Mouse (Mus musculus) MEL (cell line): ENCODE results near the gene Faf1. TPM values are rescaled to one million over a fixed set of nuclear protein-coding genes. Genes with fewer than 3 reads are reported as not detected.

ENCODE experiments used
- DNase-seq: peaks from one replicate; pipeline ENCODE4 v3.0.0; 2011; ENCODE audit warnings: low read depth, low spot score
- H3K27ac ChIP-seq: 2 replicates; pipeline ENCODE4 v1.5.1; 2012; ENCODE audit warnings: low read depth, mild to moderate bottlenecking, control low read depth, low read length, moderate library complexity; ENCODE audit not compliant: control insufficient read depth
- H3K27me3 ChIP-seq, 2 experiments: fragments of 150-350 bp in 1 of 2; sonication (generic) in 1 of 2; 2 replicates each; pipeline ENCODE4 v1.6.1; 2012; ENCODE audit warnings: low read length in 2 of 2, mild to moderate bottlenecking in 2 of 2, improper control_type of control experiment in 1 of 2, moderate library complexity in 1 of 2; ENCODE audit not compliant: insufficient read depth in 2 of 2, control insufficient read depth in 1 of 2
- H3K36me3 ChIP-seq, 2 experiments: 2 replicates each; pipeline ENCODE4 v1.6.1; 2012 to 2014; ENCODE audit warnings: low read length in 2 of 2, improper control_type of control experiment in 1 of 2, inconsistent platforms in 1 of 2, mild to moderate bottlenecking in 1 of 2; ENCODE audit not compliant: insufficient read depth in 2 of 2, control insufficient read depth in 1 of 2
- H3K4me1 ChIP-seq, 2 experiments: fragments of 150-350 bp in 1 of 2; sonication (generic) in 1 of 2; 2 replicates each; pipeline ENCODE4 v1.6.1; 2012; ENCODE audit warnings: low read length in 2 of 2, improper control_type of control experiment in 1 of 2, mild to moderate bottlenecking in 1 of 2; ENCODE audit not compliant: insufficient read depth in 2 of 2, control insufficient read depth in 1 of 2
- H3K4me3 ChIP-seq, 2 experiments: fragments of 150-350 bp in 1 of 2; sonication (generic) in 1 of 2; 2 replicates each; pipeline ENCODE4 v1.5.1; 2012; ENCODE audit warnings: low read depth in 2 of 2, low read length in 2 of 2, mild to moderate bottlenecking in 2 of 2, moderate library complexity in 2 of 2, control low read depth in 1 of 2, improper control_type of control experiment in 1 of 2; ENCODE audit not compliant: control insufficient read depth in 1 of 2, insufficient read depth in 1 of 2
- H3K79me2 ChIP-seq: 2 replicates; pipeline ENCODE4 v1.6.1; 2012; ENCODE audit warnings: mild to moderate bottlenecking, low read length, moderate library complexity; ENCODE audit not compliant: control insufficient read depth, poor library complexity, insufficient read depth
- H3K9ac ChIP-seq: 2 replicates; pipeline ENCODE4 v1.6.1; 2012; ENCODE audit warnings: low read depth, mild to moderate bottlenecking, control low read depth, low read length, moderate library complexity; ENCODE audit not compliant: control insufficient read depth, poor library complexity, severe bottlenecking
- H3K9me3 ChIP-seq: fragments of 150-350 bp; sonication (generic); replicated peaks from 2 replicates; pipeline ENCODE4 v1.6.1; 2012; ENCODE audit warnings: mild to moderate bottlenecking, low read length, improper control_type of control experiment, moderate library complexity; ENCODE audit not compliant: insufficient read depth
- BHLHE40 ChIP-seq: IDR thresholded peaks from 2 replicates; pipeline ENCODE4 v1.6.1; 2012; ENCODE audit warnings: low read depth, mild to moderate bottlenecking, inconsistent platforms, low read length, improper control_type of control experiment, borderline replicate concordance
- CHD1 ChIP-seq: IDR thresholded peaks from 2 replicates; pipeline ENCODE4 v1.6.1; 2012; ENCODE audit warnings: low read depth, mild to moderate bottlenecking, inconsistent platforms, low read length, improper control_type of control experiment
- CTCF ChIP-seq, 3 experiments: IDR thresholded peaks in 2 of 3; conservative IDR thresholded peaks in 1 of 3; 2 replicates each; pipeline ENCODE4 v1.5.1; 2011 to 2012; ENCODE audit warnings: low read length in 3 of 3, low read depth in 2 of 3, mild to moderate bottlenecking in 2 of 3, improper control_type of control experiment in 1 of 3, inconsistent platforms in 1 of 3, mixed read lengths in 1 of 3, moderate library complexity in 1 of 3; ENCODE audit not compliant: control insufficient read depth in 1 of 3, insufficient read depth in 1 of 3, poor library complexity in 1 of 3, severe bottlenecking in 1 of 3
- E2F4 ChIP-seq: IDR thresholded peaks from 2 replicates; pipeline ENCODE4 v1.6.1; 2011; ENCODE audit warnings: low read depth, low read length, improper control_type of control experiment, borderline replicate concordance
- EP300 ChIP-seq, 2 experiments: IDR thresholded peaks; 2 replicates each; pipeline ENCODE4 v1.6.1; 2011; ENCODE audit warnings: improper control_type of control experiment in 2 of 2, low read length in 2 of 2, low read depth in 1 of 2, mild to moderate bottlenecking in 1 of 2
- GABPA ChIP-seq: IDR thresholded peaks from 2 replicates; pipeline ENCODE4 v1.6.1; 2012; ENCODE audit warnings: low read depth, mild to moderate bottlenecking, inconsistent platforms, low read length, improper control_type of control experiment, moderate library complexity
- GATA1 ChIP-seq: IDR thresholded peaks from 2 replicates; pipeline ENCODE4 v1.6.1; 2011; ENCODE audit warnings: low read depth, low read length, improper control_type of control experiment
- HCFC1 ChIP-seq: IDR thresholded peaks from 2 replicates; pipeline ENCODE4 v1.6.1; 2012; ENCODE audit warnings: low read depth, mild to moderate bottlenecking, inconsistent platforms, low read length, improper control_type of control experiment, moderate library complexity
- JUND ChIP-seq: IDR thresholded peaks from 2 replicates; pipeline ENCODE4 v1.6.1; 2011; ENCODE audit warnings: low read depth, mild to moderate bottlenecking, improper control_type of control experiment, low read length
- MAFK ChIP-seq: IDR thresholded peaks from 2 replicates; pipeline ENCODE4 v1.6.1; 2011; ENCODE audit warnings: low read depth, mild to moderate bottlenecking, low read length, improper control_type of control experiment, borderline replicate concordance
- MAZ ChIP-seq: IDR thresholded peaks from 2 replicates; pipeline ENCODE4 v1.6.1; 2012; ENCODE audit warnings: low read depth, mild to moderate bottlenecking, inconsistent platforms, low read length, improper control_type of control experiment
- MEF2A ChIP-seq: IDR thresholded peaks from 2 replicates; pipeline ENCODE4 v1.6.1; 2014; ENCODE audit warnings: low read depth, mild to moderate bottlenecking, inconsistent platforms, low read length, improper control_type of control experiment; ENCODE audit not compliant: poor library complexity, insufficient replicate concordance, severe bottlenecking; ENCODE audit errors: extremely low read depth
- MXI1 ChIP-seq: IDR thresholded peaks from 2 replicates; pipeline ENCODE4 v1.6.1; 2011; ENCODE audit warnings: mild to moderate bottlenecking, low read depth, low read length, improper control_type of control experiment
- MYC ChIP-seq: IDR thresholded peaks from 2 replicates; pipeline ENCODE4 v1.6.1; 2011; ENCODE audit warnings: low read depth, mild to moderate bottlenecking, low read length, improper control_type of control experiment, moderate library complexity
- NELFE ChIP-seq: IDR thresholded peaks from 2 replicates; pipeline ENCODE4 v1.6.1; 2011; ENCODE audit warnings: low read depth, low read length, improper control_type of control experiment
- NRF1 ChIP-seq: IDR thresholded peaks from 2 replicates; pipeline ENCODE4 v1.6.1; 2014; ENCODE audit warnings: low read depth, mild to moderate bottlenecking, inconsistent platforms, low read length, improper control_type of control experiment, moderate library complexity; ENCODE audit not compliant: poor library complexity, insufficient read depth, severe bottlenecking
- POLR2A ChIP-seq, 2 experiments: IDR thresholded peaks; 2 replicates each; pipeline ENCODE4 v1.6.1; 2011 to 2012; ENCODE audit warnings: low read length in 2 of 2, mild to moderate bottlenecking in 2 of 2, control low read depth in 1 of 2, improper control_type of control experiment in 1 of 2, low read depth in 1 of 2, moderate library complexity in 1 of 2; ENCODE audit not compliant: control insufficient read depth in 1 of 2, insufficient read depth in 1 of 2, poor library complexity in 1 of 2
- POLR2AphosphoS2 ChIP-seq: IDR thresholded peaks from 2 replicates; pipeline ENCODE4 v1.6.1; 2011; ENCODE audit warnings: low read length, improper control_type of control experiment
- POLR2AphosphoS5 ChIP-seq: IDR thresholded peaks from 2 replicates; pipeline ENCODE4 v1.6.1; 2012; ENCODE audit warnings: low read depth, borderline replicate concordance, mild to moderate bottlenecking, inconsistent platforms, low read length, moderate library complexity, mixed read lengths
- RAD21 ChIP-seq: IDR thresholded peaks from 2 replicates; pipeline ENCODE4 v1.6.1; 2011; ENCODE audit warnings: mild to moderate bottlenecking, low read depth, low read length, improper control_type of control experiment
- RCOR1 ChIP-seq: IDR thresholded peaks from 2 replicates; pipeline ENCODE4 v1.6.1; 2012; ENCODE audit warnings: low read depth, mild to moderate bottlenecking, inconsistent platforms, low read length, improper control_type of control experiment
- SIN3A ChIP-seq: IDR thresholded peaks from 2 replicates; pipeline ENCODE4 v1.6.1; 2012; ENCODE audit warnings: low read length, improper control_type of control experiment, inconsistent platforms
- TCF12 ChIP-seq: IDR thresholded peaks from 2 replicates; pipeline ENCODE4 v1.6.1; 2014; ENCODE audit warnings: low read depth, mild to moderate bottlenecking, inconsistent platforms, low read length, improper control_type of control experiment, moderate library complexity
- UBTF ChIP-seq: IDR thresholded peaks from 2 replicates; pipeline ENCODE4 v1.6.1; 2012; ENCODE audit warnings: low read depth, mild to moderate bottlenecking, inconsistent platforms, low read length, improper control_type of control experiment, moderate library complexity, borderline replicate concordance; ENCODE audit not compliant: insufficient read depth
- USF1 ChIP-seq: IDR thresholded peaks from 2 replicates; pipeline ENCODE4 v1.6.1; 2014; ENCODE audit warnings: low read depth, mild to moderate bottlenecking, inconsistent platforms, low read length, improper control_type of control experiment, moderate library complexity
- ZMIZ1 ChIP-seq: IDR thresholded peaks from 2 replicates; pipeline ENCODE4 v1.6.1; 2012; ENCODE audit warnings: low read depth, mild to moderate bottlenecking, inconsistent platforms, low read length, improper control_type of control experiment, moderate library complexity
- ZNF384 ChIP-seq: IDR thresholded peaks from 2 replicates; pipeline ENCODE4 v1.6.1; 2012; ENCODE audit warnings: low read depth, mild to moderate bottlenecking, inconsistent platforms, low read length, improper control_type of control experiment
- polyA plus RNA-seq, 2 experiments: library from polyadenylated mRNA; stranded (reverse) in 1 of 2; unstranded in 1 of 2; fragments of >175 nt in 1 of 2; fragments of >200 nt in 1 of 2; gene quantifications; 2 replicates each; pipeline versions ENCODE4 v1.2.1 to v1.2.4; 2012; ENCODE audit warnings: low replicate concordance in 2 of 2, low read depth in 1 of 2; ENCODE audit not compliant: insufficient read length in 2 of 2, insufficient read depth in 1 of 2, missing spikeins in 1 of 2
- total RNA-seq: library from RNA; depleted of rRNA; stranded (reverse); fragments of 300-350 nt; gene quantifications from 2 replicates; pipeline ENCODE4 v1.2.3, GENCODE M21; 2012

The Faf1 gene
- total and polyA plus RNA-seq, 3 experiments, result 36.5 to 37.6 TPM; not detected in 1

GRCm38 (mm10) chr4:109960201-109960935 is 284.0 kb downstream of the Faf1 start:
- TF ChIP-seq TCF12 (no peak), EP300 (IDR thresholded peaks at IDR 0.05; ENCODE audit: low read depth in 1 of 2, low read length in 2 of 2) (no peak), NRF1 (no peak), JUND (no peak)
- TF ChIP-seq, all 39 proteins: peak for 0
- no peak for DNase-seq
- Histone ChIP-seq H3K79me2 (no peaks in the 10 kb centered on the region), H3K27ac (no peak overlapping the region), H3K36me3 (peaks cover 0 to 20% of the 10 kb centered on the region in 2 experiments), H3K9ac (no peak overlapping the region), H3K4me3 (no peak overlapping the region), H3K4me1 (peaks cover 17 to 22% of the 10 kb centered on the region in 2 experiments), H3K9me3 (no peaks in the 10 kb centered on the region), H3K27me3 (no peaks in the 10 kb centered on the region)

- H3K9me3 ChIP-seq, result no peaks in the 10 kb centered on the region
- peak overlapping the region; percentile 65 for H3K27ac ChIP-seq
- no peak overlapping the region for H3K4me3 ChIP-seq
- no peaks in the 10 kb centered on the region for H3K27me3 ChIP-seq
- no peak overlapping the region for H3K9ac ChIP-seq
- H3K36me3 ChIP-seq, result peaks cover 0 to 27% of the 10 kb centered on the region in 2 experiments; a peak in 3 of 4 replicates
- H3K4me1 ChIP-seq, result peaks cover 21 to 26% of the 10 kb centered on the region in 2 experiments
- no peaks in the 10 kb centered on the region for H3K79me2 ChIP-seq
- DNase-seq, result peak; percentile 83
- TF ChIP-seq RCOR1, result peak; percentile 43; the same call in 1 of the 2 replicates
- no peak for TF ChIP-seq UBTF
- TF ChIP-seq MEF2A, result no peak
- TF ChIP-seq SIN3A, result 0 out of 2 replicates have a peak, but pooled peaks have one; percentile 33
- TF ChIP-seq GATA1, result peak; percentile 83
- no peak for TF ChIP-seq GABPA
- TF ChIP-seq MAZ, result no peak
- TF ChIP-seq USF1, result no peak
- TF ChIP-seq POLR2AphosphoS2, result no peak
- no peak for TF ChIP-seq RAD21
- no peak for TF ChIP-seq MYC
- no peak for TF ChIP-seq E2F4
- TF ChIP-seq MAFK, result no peak
- no peak for TF ChIP-seq POLR2A (IDR thresholded peaks at IDR 0.05; ENCODE audit: control insufficient read depth in 1 of 2, insufficient read depth in 1 of 2, low read depth in 1 of 2, low read length in 2 of 2, poor library complexity in 1 of 2)
- TF ChIP-seq ZNF384, result no peak
- no peak for TF ChIP-seq CTCF (IDR thresholded peaks at IDR 0.05 in 2 of 3, conservative IDR thresholded peaks at IDR 0.05 in 1 of 3; ENCODE audit: control insufficient read depth in 1 of 3, insufficient read depth in 1 of 3, low read depth in 2 of 3, low read length in 3 of 3, poor library complexity in 1 of 3, severe bottlenecking in 1 of 3)
- peak; percentile 38; the same call in 1 of the 2 replicates for TF ChIP-seq MXI1
- no peak for TF ChIP-seq JUND
- TF ChIP-seq BHLHE40, result no peak
- TF ChIP-seq HCFC1, result no peak
- no peak for TF ChIP-seq CHD1
- no peak for TF ChIP-seq POLR2AphosphoS5
- no peak for TF ChIP-seq NRF1
- TF ChIP-seq NELFE, result no peak
- TF ChIP-seq ZMIZ1, result no peak
- TF ChIP-seq TCF12, result no peak
Observed at GRCm38 (mm10) chr4:109963570-109964279, 287.3 kb downstream of the Faf1 start.
